Mouse (Mus musculus) heart, embryonic 15.5 days (tissue): ENCODE measurements around the gene Extl1. TPM values are rescaled to one million over a fixed set of nuclear protein-coding genes. Genes with fewer than 3 reads are reported as not detected.

Experiments used
- ATAC-seq: fragments of 200-750 bp; cut with Nextera tagmentation; replicated peaks from 2 replicates; pipeline ENCODE4 v1.8.0; 2017; ENCODE audit warnings: low read depth, moderate TSS enrichment; ENCODE audit not compliant: insufficient number of reproducible peaks, insufficient read depth, low FRiP score
- H3K27ac ChIP-seq: fragments of 300-500 bp; sonication (generic); 2 replicates; pipeline ENCODE4 v1.5.1; 2015; ENCODE audit warnings: mild to moderate bottlenecking, inconsistent platforms
- H3K27me3 ChIP-seq: fragments of 300-500 bp; sonication (generic); 2 replicates; pipeline ENCODE4 v1.6.1; 2015; ENCODE audit warnings: inconsistent platforms
- H3K36me3 ChIP-seq: fragments of 300-500 bp; sonication (generic); 2 replicates; pipeline ENCODE4 v1.6.1; 2015; ENCODE audit warnings: mild to moderate bottlenecking, inconsistent platforms
- H3K4me1 ChIP-seq: fragments of 300-500 bp; sonication (generic); replicated peaks from 2 replicates; pipeline ENCODE4 v1.6.1; 2015; ENCODE audit warnings: inconsistent platforms
- H3K4me2 ChIP-seq: fragments of 300-500 bp; sonication (generic); 2 replicates; pipeline ENCODE4 v1.6.1; 2015; ENCODE audit warnings: inconsistent platforms, mild to moderate bottlenecking, moderate library complexity
- H3K4me3 ChIP-seq: fragments of 300-500 bp; sonication (generic); 2 replicates; pipeline ENCODE4 v1.5.1; 2015; ENCODE audit warnings: mild to moderate bottlenecking, inconsistent platforms
- H3K9ac ChIP-seq: fragments of 300-500 bp; sonication (generic); 2 replicates; pipeline ENCODE4 v1.6.1; 2015; ENCODE audit warnings: mild to moderate bottlenecking, inconsistent platforms
- H3K9me3 ChIP-seq: fragments of 300-500 bp; sonication (generic); replicated peaks from 2 replicates; pipeline ENCODE4 v1.6.1; 2016; ENCODE audit warnings: inconsistent platforms
- WGBS: fragments of 180-500 bp; shearing (Covaris S2); methylation state at CpG from one replicate; pipeline ENCODE4 v1.1.7; 2015; ENCODE audit warnings: mixed read lengths; 5-methylcytosine and 5-hydroxymethylcytosine counted together
- polyA plus RNA-seq: library from polyadenylated mRNA; unstranded; fragments of >200 nt; fragmentation: Nextera tagmentation; extraction: Ambion mirVana; gene quantifications from 2 replicates; pipeline ENCODE4 v1.2.1, GENCODE M21; 2015

Gene Extl1
- polyA plus RNA-seq, 1 experiment from 2014 or later: 2.3 TPM

DNA sequence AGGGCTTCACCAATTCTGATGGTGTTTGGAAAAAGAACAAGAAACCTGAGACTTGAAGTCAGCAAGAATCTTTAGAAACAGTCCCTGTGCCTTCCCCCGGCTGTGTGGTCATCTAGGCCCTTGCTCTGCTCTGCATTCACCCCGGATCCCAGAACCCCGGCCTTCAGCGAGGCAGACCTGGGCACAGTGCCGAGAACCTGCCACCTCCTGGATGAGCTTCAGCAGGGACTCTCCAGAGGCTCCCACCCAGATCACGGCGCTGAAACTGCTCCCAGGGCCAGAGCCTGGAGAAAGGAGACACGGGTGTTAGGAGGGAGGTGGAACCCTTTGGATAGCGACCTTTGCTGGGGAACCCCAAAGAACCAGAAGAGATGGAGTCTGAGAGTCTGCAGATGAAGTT lies 21.5 kb downstream of the Extl1 start:
- Histone ChIP-seq H3K27ac (peak overlapping the region; percentile 61), H3K4me3 (no peak overlapping the region), H3K27me3 (peaks cover 7% of the 10 kb centered on the region; the same call in 1 of the 2 replicates), H3K4me1 (peaks cover 26% of the 10 kb centered on the region), H3K36me3 (no peaks in the 10 kb centered on the region), H3K9ac (no peak overlapping the region), H3K4me2 (peak overlapping the region; percentile 32; the same call in 1 of the 2 replicates), H3K9me3 (no peaks in the 10 kb centered on the region)
- WGBS: 39% methylated on average over 9 of the region's 9 CpGs
- ATAC-seq: 0 out of 2 replicates have a peak, but pooled peaks have one; percentile 27

DNA sequence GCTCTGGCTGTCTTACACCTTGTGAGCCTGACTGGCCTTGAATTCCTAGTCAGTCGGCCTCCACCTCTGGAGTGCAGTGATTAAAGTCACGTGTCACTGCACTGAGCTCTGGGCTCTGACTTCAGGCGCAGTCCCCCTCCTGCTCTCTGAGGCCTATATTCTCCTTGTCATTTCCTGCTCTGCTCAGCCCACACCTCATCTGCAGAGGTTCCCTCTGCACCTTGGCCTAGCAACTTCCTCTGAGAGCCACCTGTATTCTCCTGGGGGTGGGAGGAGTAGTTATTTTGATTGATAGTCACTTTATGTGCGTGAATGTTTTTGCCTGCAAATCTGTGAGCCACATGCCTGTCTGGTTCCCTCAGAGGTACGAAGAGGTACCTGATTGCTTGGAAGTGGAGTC lies 22.4 kb downstream of the Extl1 start:
- Histone ChIP-seq H3K27me3 (peaks cover 7% of the 10 kb centered on the region; the same call in 1 of the 2 replicates), H3K4me1 (peaks cover 34% of the 10 kb centered on the region), H3K9ac (no peak overlapping the region), H3K9me3 (no peaks in the 10 kb centered on the region), H3K4me3 (no peak overlapping the region), H3K36me3 (no peaks in the 10 kb centered on the region), H3K27ac (peak overlapping the region; percentile 61), H3K4me2 (no peak overlapping the region)
- 24% methylated on average over 5 of the region's 5 CpGs for WGBS
- 0 out of 2 replicates have a peak, but pooled peaks have one; percentile 27 for ATAC-seq

DNA sequence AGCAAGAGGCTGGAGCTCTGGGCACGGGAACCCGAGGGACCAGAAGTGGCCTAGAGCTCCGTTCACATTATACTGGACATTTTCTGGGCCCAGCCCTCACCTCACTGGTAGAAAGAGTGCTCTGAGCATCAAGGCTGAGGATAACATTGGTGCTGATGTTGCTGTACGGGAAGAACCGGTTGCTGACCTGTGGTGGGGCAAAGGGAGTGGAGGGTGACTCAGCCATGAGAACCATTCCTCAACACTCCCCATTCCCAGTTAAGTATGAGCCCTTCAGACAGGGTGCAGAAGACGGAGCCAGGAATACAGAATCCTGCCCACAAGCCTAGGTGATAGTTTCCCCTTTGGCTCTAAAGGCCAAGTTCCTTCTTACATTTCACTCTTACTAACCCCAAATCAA lies 24.0 kb downstream of the Extl1 start:
- H3K27ac ChIP-seq: no peak overlapping the region
- H3K4me1 ChIP-seq: peaks cover 49% of the 10 kb centered on the region
- ATAC-seq: no peak
- H3K4me3 ChIP-seq: no peak overlapping the region
- no peak overlapping the region for H3K9ac ChIP-seq
- no peaks in the 10 kb centered on the region for H3K36me3 ChIP-seq
- H3K9me3 ChIP-seq: no peaks in the 10 kb centered on the region
- WGBS: 79% methylated on average over 6 of the region's 6 CpGs
- H3K27me3 ChIP-seq: peaks cover 7% of the 10 kb centered on the region; the same call in 1 of the 2 replicates
- H3K4me2 ChIP-seq: no peak overlapping the region

DNA sequence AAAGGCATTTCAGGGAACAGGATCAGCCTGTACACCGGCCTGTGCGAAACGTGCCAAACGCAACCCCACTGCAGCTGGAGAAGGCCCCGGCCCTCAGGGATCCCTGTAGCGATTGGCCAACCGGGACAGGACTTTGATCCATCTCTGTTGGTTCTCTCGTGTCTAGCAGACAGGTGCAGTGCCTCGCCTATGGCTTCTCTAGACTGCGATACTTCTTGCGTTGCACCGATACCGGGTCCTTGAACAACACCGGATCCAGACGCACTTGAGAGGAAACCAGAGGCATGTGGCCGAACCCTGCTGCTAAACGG lies 26.2 kb downstream of the Extl1 start:
- ATAC-seq: no peak

DNA sequence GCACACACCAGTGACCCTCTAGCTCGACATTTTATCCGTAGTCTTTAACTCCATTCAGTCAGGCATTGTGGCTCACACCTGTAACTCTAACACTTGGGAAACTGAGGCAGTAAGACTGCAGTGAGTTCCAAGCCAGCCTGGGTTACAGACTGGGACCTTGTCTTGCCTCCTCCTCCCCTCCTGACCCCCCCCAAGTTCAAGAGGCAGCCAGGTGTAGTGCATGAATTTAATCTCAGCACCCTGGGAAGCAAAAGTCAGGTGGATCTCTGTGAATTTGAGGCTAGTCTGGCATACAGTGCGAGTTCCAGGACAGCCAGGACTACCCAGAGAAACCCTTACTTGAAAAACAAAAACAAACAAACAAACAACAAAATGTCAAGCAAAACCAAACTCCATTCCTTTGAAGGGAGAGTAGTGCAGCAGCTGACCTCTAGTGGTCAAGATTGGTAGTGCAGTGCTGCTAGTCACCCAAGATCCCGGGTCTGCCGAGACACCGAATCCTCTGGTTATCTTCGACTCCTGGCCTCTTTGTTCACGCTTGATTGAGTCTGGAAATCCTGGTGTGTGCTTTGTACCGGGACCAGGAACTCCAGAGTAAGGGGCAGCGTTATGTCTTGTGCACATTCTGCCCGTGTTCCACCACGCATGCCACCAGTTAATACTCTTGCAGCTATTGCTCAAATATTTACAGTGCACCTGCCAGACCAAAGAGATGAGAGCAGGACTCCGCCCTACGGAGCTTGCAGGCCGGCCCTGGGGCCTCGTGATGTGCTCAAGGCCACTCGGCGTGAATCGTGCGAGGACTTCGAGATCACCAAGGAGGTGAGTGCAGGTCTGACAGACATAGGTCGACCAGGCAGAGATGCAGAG lies 26.8 kb downstream of the Extl1 start:
- Histone ChIP-seq H3K36me3 (no peaks in the 10 kb centered on the region), H3K9me3 (no peaks in the 10 kb centered on the region), H3K4me3 (no peak overlapping the region), H3K27ac (peak overlapping the region; percentile 65), H3K4me1 (peaks cover 43% of the 10 kb centered on the region), H3K9ac (no peak overlapping the region), H3K4me2 (peak overlapping the region; percentile 42), H3K27me3 (peaks cover 7% of the 10 kb centered on the region; the same call in 1 of the 2 replicates)
- ATAC-seq: no peak
- WGBS: 22% methylated on average over 22 of the region's 22 CpGs

More for the DNA sequence above, 26.2 kb downstream of the Extl1 start:
- H3K9ac ChIP-seq: no peak overlapping the region
- H3K4me3 ChIP-seq: no peak overlapping the region
- no peaks in the 10 kb centered on the region for H3K9me3 ChIP-seq
- no peak overlapping the region for H3K27ac ChIP-seq
- peaks cover 7% of the 10 kb centered on the region; the same call in 1 of the 2 replicates for H3K27me3 ChIP-seq
- no peak overlapping the region for H3K4me2 ChIP-seq
- WGBS: 49% methylated on average over 17 of the region's 17 CpGs
- no peaks in the 10 kb centered on the region for H3K36me3 ChIP-seq
- H3K4me1 ChIP-seq: peaks cover 44% of the 10 kb centered on the region

DNA sequence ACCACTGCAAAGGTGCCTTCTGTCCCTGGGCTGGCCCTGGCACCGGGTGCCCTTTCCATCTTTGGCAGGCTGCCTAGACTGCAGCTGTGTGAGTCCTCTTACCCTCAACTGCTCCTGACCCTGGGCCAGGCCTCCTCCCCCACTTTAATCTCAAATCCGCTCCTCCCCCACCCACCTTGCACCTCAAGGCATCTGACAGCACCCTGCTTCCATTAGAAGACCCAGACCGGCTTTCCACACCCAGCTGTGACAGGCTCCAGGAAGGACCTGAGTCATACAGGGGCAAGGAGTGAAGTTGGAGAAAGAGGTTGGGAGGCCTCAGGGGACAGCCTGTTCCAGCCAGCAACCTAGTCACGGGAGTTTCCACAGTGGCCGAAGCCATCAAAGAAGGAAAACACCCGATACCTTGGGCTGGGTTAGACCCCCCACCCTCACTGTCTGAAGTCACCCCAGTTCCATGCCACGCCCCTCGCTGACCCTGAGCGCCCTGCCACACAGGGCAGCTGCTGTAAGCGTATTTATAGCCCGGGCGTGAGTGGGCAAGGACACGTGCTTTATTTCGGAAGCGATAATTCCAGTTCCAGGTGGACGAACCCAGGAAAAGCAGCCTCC lies 27.7 kb downstream of the Extl1 start:
- Histone ChIP-seq H3K4me3 (no peak overlapping the region), H3K9me3 (no peaks in the 10 kb centered on the region), H3K27me3 (peaks cover 7% of the 10 kb centered on the region; the same call in 1 of the 2 replicates), H3K9ac (no peak overlapping the region), H3K4me2 (peak overlapping the region; percentile 32), H3K27ac (peak overlapping the region; percentile 65), H3K36me3 (no peaks in the 10 kb centered on the region), H3K4me1 (peaks cover 44% of the 10 kb centered on the region)
- ATAC-seq: peak; percentile 60
- 25% methylated on average over 16 of the region's 16 CpGs for WGBS

DNA sequence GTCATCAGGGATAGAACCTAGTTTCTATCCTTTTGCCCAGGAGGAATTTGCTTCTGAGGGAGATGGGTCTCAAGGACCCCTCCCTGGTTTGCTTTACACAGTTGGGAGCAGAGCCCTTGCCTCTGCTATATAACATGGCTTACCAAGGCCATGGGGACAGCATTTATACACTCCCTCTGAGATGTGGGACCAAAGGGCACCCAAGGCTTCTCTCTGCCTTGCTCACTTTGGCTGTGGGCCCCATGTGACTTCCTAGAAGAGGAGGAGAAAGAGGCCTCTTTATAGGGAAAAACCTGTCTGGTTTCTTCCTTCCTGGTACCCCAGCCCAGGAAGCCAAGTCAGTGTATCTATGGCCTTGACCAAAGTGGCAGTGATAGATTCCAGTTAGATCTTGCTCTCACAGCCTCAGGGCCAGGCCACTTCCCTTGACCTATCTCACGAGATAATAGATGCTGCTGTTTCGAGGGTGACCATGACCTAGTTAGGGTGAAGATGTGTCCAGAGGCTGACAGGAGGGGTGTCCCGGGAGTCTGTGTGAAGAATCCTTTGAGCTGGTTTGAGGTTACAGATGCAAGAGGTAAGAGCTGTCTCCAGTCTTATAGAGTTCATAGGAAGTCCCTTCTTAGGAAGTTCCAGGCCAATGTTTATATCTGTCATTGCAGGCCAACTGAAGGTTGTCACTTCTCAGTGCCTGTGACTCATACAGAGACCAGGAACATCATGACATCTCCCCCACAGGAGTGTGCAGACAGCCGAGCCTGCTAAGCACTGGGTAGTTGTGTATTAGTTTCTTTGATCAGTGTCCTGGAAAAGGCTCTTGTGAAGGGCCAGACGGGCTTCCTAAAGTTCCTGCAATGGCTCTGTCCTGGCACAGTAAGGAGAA lies 29.9 kb downstream of the Extl1 start:
- Histone ChIP-seq H3K27ac (no peak overlapping the region), H3K9ac (no peak overlapping the region), H3K4me1 (peaks cover 44% of the 10 kb centered on the region), H3K36me3 (no peaks in the 10 kb centered on the region), H3K9me3 (no peaks in the 10 kb centered on the region), H3K4me2 (no peak overlapping the region), H3K27me3 (peaks cover 7% of the 10 kb centered on the region; the same call in 1 of the 2 replicates), H3K4me3 (no peak overlapping the region)
- no peak for ATAC-seq
- 53% methylated on average over 5 of the region's 5 CpGs for WGBS

DNA sequence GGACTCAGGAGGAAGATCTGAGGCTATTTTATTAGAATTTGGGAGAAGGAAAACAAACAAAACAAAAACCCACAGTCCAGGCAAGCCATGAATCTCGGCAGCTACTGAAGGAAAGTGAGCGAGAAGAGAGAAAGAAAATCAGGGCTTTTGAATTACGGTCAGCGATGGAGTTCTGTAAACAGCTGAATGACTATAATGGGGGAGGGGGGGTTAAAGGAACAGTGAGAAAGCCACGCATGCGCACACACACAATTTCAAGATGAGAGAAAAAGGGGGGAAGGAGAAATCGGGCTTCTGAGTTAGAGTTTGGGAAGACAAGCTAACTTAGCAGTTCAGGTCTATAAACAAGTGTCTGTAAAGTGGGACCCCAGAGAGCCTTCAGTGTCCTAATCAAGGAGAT lies 30.7 kb downstream of the Extl1 start:
- Histone ChIP-seq H3K36me3 (no peaks in the 10 kb centered on the region), H3K9me3 (no peaks in the 10 kb centered on the region), H3K9ac (no peak overlapping the region), H3K4me3 (no peak overlapping the region), H3K27ac (no peak overlapping the region), H3K4me2 (no peak overlapping the region), H3K4me1 (peaks cover 52% of the 10 kb centered on the region), H3K27me3 (peaks cover 5% of the 10 kb centered on the region; the same call in 1 of the 2 replicates)
- ATAC-seq: no peak
- WGBS: 81% methylated on average over 7 of the region's 7 CpGs

DNA sequence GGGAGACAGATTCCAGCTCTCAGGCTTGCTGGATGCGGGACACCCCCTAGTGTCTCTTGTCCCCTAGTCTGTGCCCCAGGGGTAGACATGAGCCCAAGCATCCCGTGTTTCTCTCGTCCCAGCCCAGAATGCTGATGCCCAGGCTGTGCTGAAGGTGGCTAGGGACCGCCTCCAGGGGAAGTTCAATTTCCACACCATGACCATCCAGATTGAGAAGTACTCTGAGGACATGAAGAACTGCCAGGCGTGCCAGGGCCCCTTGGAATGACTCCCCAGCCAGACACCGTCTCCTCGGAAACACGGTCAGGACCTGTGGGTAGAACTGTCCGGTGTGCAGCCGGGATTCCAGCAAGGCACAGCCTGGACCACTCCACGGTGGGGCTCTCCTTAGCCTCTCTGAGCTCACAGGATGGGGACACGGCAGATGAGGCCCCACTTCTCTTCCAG lies 31.4 kb downstream of the Extl1 start:
- H3K36me3 ChIP-seq: no peaks in the 10 kb centered on the region
- H3K27ac ChIP-seq: no peak overlapping the region
- WGBS: 73% methylated on average over 12 of the region's 12 CpGs
- no peaks in the 10 kb centered on the region for H3K9me3 ChIP-seq
- no peak overlapping the region for H3K4me2 ChIP-seq
- no peak overlapping the region for H3K4me3 ChIP-seq
- H3K9ac ChIP-seq: no peak overlapping the region
- no peaks in the 10 kb centered on the region for H3K27me3 ChIP-seq
- no peak for ATAC-seq
- H3K4me1 ChIP-seq: peaks cover 51% of the 10 kb centered on the region

DNA sequence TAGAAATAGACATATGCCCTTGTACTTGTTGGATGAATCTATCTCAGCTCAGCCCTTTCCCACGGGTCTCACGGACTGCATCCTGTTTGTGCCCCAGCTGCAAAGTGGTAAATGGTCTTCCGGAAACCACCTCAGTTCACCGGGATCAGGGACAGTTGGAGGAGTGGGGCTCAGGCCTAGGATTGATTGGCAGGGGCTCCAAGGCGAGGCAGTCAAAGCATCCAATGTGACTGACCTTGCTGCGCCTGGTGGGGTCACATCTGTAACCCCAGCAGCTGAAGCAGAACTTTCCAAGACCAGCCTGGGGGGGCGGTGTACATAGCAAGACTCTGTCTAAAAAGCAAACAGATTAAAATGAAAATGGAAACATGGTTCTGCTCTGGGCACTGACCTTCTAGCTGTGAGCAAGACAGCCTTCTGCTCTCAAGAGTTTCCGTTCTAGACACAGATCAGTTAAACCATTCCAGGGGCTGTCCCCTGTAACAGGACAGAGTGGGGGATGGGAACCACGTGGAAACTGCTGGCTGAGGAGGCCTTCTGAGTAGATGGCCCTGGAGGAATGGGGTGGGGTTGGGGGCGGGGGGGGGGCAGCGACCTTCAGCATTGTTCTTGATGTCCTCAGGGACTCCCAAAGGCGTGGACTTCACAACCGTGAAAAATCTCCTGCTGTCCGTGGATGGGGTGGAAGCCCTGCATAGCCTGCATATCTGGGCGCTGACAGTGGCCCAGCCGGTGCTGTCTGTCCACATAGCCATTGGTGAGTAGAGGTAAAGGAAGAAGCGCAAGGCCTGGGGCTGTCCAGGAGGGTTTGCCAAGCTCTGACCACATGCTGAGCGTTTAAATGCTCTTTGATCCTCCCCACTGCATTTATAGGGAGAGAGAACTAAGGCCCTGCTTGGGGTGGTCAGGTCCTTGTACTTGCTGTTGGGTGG lies 32.1 kb downstream of the Extl1 start:
- Histone ChIP-seq H3K4me2 (no peak overlapping the region), H3K4me1 (peaks cover 44% of the 10 kb centered on the region), H3K9ac (no peak overlapping the region), H3K27ac (no peak overlapping the region), H3K9me3 (no peaks in the 10 kb centered on the region), H3K36me3 (no peaks in the 10 kb centered on the region), H3K4me3 (no peak overlapping the region), H3K27me3 (0 out of 2 replicates have a peak, but pooled peaks cover 3% of the 10 kb centered on the region)
- no peak for ATAC-seq
- 44% methylated on average over 18 of the region's 18 CpGs for WGBS
